Mouse (Mus musculus) urinary bladder, postnatal 10 days (tissue): Measurements from ENCODE around the gene Tns1.

Experiments
- DNase-seq: peaks from one replicate; pipeline ENCODE4 v3.0.0; 2022; ENCODE audit warnings: low spot score

Tns1 gene

DNA sequence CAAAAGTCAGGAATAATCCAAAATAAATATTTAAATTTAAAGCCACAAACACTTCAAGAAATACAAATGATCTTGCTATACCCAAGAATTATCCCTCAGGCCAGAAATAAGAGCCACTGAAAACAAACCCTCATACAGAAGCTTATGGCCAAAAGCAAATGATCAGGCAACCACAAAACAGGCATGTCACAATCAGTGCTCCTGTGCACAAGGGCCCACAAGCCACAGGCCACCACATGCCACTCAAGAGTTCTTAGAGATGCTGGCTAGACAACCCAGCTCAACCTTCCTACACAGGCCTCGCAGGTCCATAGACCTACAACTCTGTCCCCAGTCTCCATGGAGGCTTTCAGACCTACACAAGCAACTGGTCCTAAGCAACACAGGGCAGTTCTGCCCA lies 167.9 kb downstream of the Tns1 start:
- DNase-seq, result no peak

DNA sequence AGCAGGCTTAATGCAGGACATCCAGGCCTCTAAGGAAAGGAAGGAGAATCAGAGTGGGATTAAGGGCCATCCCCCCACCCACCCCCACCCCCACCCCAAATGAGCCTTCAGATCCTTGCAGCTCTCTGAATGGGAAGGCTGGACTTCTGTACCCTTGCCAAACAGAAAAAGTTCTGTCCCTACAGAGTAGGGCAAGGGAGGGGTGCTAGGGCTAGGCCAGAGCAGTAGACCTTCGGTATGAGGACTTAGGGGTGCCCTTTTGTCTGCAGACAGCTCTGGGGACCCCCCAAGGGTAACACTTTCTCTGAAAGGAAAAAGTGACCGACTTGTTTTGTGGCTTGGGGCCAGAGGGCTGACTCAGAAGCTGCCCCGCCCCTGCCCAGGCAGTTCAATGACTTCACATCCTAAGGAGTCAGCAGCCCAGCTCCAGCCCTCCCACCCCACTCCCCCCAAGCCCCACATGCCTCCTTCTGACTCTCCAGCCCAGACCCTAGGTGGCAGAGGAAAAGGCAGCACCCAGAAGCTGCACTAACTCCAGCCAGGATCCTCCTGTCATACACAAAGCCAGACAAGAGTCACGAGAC lies 168.9 kb downstream of the Tns1 start:
- DNase-seq, result no peak

DNA sequence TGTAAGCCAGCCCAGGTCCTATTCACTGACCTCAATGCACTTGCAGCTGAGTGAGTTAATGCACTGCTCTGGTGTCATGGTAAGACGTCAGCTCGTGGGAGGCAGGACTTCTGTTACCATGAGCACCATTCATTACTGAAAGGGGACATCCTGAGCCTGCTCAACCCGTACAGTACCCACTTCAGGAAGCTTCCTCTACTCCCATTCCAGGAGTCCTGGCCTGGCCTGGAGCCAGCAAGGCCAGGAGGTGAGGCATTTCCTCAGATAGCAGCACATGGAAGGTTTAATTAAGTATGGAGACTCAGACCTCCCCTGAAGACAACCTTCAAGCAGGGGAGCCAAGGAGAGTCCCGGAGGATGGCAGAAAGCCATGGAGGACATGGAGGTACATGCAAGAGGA lies 169.6 kb downstream of the Tns1 start:
- DNase-seq, result no peak

DNA sequence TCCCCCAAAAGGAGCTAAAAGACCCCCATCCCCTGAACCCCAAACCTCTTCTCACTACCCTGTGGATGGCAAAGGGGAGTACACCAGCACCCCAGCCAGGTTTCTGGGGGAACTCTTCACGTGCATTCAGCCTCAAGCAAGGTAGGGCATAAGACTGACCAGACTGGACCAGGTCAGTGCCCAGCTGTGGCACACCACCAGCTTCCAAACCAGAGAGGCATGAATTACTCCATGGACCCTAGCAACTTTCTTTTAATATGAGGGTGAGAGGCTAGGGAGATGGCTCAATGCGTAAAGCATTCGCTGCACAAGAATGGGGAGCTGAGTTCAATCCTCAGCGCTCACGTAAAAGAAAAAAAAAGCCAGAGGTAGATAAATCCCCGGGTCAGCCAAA lies 170.2 kb downstream of the Tns1 start:
- no peak for DNase-seq

DNA sequence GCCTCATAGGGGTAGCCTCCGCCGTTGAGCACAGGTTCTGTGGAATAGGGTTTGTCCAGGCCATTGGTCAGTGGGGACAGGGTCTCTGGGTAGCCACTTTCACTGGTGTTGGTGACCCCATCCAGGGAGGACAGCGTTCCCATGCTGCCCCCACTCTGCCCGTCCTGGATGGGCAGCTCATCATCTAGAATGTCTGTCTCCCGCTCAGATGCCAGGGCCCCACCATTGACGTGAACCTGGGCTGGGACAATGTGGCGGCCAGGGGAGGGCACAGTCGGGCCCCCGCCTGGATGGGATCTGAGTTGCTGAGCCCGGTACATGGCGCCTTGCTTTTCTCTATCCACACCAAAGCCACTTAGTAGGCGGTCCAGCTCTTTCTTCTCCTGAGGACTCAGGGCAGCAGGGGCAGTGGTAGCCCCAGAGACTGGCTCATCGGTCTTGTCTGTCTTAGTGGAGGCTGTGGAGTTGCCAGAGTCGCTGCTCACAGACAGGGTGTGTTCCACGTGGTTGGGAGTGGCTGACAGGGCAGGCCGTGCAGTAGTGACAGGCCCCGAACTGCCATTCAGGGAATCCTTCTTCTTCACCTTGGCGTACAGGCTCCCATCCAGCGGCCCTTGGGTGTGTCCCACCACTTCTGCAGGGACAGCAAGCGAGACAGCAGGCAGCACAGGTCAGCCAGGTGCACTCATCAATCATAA lies 170.8 kb downstream of the Tns1 start:
- no peak for DNase-seq

DNA sequence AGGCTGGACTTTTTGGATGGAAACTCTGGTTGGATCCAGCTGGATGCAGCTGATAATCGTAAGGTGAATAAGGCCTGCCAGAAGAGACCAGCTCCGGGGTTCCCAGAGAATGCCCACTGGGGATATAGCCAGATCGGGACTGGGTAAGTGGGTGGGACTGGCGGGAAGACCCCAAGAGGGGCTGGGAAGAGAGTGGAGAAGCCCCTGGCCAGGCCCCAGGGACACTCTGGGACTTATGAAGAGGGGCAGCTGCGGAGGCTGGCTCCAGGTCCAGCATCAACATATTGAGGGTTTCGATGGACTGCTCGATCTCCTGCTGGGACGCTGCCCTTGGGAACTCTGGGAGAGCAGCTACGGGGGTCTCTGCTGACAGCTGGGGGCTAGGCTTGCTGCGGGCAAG lies 171.7 kb downstream of the Tns1 start:
- no peak for DNase-seq

DNA sequence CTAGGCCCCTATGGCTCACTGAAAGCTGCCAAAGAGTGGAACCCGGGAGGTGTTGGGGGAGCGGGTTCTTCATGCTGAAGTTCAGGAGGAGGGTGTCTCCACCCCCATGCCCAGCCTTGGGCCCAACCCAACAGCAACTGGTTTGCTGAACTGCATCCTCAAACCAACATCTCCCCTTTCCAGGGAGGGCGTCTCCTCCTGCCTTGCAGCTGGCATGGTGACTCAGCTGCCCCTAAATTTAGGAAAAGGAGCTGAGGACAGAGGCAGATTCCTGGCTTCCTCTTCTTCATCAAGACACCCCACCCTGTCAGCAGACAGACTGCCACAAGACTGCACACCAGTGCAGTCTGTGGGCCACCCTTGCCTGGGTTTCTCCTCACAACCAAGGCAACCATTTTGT lies 173.1 kb downstream of the Tns1 start:
- no peak for DNase-seq

DNA sequence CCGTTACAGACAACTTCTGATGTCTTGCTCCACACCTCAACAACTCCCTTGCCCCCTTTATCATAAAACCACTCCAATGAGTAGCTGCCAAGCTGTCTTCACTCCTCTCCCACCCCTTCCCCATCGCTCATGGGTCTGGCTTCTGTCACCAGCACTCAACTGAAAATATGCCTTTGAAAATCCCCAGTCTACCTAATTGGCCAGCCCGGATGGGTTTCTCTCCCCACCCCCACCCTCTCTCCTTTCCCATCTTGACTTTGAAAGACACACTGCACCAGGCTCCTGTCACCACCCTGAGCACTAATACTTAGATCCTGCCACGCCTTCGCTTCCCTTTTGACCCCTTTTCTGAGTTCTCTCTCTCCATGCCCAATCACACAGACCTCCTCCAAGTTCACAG lies 175.5 kb downstream of the Tns1 start:
- no peak for DNase-seq

DNA sequence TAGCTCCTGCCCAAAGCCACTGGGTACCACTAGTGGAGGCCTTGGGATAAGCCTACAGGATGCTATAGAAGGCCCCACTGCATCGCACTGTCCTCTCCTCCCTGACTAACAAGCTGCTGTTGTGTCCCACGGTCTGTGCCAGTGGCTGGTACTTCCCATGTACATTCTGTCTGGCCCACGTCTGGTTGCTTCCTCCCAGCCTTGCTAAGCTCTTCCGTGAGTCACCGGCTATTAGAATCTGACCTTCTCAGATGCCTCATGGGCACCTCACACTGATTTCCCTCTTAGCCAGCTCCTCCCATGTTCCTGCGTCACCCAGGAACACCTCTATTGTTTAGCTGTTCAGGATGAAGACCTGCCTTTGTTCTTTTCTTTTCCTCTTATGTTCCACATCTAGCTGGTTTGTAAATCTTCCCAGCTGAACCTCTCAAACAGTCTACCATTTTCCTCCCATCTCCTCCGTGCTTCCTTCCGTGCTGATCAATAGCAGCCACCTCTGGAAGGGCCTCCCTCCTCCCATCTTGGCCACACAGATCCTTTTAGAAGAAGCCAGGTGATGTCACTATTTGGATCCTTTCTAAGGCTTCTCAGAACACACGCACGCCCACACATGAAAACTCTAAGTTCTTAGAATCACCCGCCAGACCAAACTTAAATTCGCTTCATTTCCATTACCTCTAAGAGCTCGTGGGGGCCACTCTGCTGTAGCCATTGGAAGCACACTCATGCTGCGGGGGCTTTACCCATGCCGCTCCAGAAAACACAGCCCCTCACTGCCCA lies 176.5 kb downstream of the Tns1 start:
- no peak for DNase-seq

DNA sequence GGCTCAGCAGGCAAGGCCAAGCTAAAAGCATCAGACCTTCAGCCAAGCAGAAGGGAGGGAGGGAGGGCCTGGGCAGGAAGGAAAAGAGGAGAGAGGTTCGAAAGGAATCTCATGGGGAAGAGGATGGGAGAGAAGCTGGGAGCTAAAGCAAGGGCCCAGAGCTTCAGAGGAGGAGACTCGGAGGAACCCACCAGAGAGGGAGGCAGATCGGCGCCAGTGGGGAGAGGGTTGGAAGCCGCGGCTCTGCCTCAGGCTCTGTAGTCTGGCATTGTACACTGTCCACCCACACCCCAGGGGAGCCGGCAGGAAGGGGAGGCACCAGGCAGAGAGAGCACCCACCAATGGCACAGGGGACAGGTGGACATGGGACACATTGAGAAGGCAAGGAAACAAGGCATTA lies 177.5 kb downstream of the Tns1 start:
- DNase-seq, result no peak

DNA sequence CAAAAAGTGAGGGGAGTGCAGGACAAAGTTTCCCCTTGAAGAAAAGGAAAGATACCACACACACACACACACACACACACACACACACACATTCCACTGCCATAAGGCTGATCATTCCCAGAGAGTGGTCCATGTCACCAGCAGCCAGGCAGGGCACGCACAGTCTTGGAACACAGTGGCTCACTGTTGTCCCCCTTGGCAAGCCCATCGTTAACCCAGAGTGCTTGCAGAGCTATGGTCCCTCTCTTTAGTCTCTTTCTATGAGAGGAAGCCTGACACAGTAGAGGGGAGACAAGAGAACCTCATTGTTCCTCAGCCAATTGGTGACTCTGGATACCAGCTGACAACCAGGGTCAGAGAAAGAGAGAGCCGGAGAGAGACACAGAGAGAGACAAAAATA lies 179.9 kb downstream of the Tns1 start:
- DNase-seq, result no peak

DNA sequence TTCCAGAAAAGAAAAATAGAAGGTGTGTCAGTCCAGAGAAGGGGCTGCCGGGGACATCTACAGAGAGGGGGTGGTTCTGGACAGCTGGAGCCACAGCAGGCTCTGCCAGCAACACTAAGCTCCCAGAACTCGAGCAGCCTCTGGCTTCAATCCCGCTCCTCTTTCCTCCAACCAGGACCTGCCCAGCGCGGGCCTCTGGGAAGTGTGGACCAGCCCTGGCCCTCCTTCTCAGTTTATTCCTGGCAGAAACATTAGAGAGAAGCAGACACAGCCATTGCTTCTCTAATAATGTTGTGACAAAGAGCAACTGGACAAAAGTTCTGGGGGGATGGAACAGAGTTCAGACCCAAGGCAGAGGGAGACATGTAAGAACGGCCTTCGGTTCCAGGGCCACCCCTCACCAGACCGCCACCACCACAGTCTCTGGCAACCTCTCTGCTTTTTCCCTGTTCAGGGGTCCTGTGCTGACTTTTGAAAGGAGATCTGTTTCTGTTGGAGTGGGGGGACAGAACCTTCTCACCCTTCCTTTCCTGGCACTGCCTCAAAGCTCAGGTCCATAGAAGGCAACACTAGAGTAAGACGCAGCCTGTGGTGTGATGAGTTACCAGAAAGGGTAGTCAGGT lies 180.5 kb downstream of the Tns1 start:
- DNase-seq, result no peak

DNA sequence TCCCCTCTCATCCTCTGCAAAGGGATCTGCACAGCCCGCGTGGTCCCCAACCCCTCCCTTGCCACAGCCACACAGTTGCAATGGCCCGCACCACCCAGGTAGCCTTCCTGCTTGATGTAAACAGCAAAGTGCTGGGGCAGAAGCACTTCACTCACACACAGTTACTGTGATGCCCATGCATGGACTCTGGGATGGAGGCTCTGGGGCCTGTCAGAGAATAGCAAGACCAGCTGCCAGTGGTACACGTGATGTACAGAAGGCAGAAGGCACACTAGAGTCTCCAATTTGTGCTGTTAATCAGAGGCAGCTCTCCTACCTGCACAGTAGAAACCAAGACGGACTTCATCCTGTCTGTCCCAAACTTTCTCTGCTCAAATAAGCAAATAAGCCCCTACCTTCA lies 181.0 kb downstream of the Tns1 start:
- no peak for DNase-seq

DNA sequence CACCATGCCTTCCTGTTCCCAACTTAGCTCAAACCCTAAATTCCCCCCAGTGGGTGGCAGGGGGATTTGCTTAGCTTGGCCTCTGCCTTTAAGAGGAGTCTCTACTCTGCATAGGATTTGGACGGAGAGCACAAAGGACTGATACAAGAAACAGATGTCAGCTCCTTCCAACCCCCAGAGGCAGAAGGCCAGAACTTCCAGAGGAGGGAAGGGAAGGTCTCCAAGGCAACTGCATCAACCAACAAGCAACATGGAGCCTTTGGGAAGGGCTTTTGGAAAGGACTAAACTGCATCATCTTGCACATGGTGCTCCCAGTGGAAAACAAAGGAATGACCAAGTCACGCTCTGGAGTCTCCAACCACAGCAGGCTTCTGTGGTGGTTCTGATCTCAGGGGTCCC lies 182.0 kb downstream of the Tns1 start:
- no peak for DNase-seq

DNA sequence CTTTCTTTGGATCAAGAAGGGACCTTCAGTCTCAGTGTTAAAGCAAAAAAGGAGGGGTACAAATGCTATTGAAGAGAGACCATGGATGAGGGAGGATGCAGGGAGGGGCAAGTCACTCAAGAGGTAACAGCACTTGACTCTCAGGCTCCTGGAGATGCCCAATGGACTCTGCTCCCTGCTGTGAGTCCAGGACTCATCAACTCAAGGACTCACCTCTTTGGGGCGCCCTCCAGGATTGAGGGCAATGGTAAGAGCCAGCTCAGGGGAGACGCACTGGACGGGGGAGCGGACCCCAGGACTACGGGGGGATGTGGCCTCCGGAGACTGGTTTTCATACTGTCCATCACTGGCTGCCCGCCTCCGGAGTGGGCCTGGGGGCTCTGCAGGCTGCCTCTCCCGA lies 182.6 kb downstream of the Tns1 start:
- no peak for DNase-seq

DNA sequence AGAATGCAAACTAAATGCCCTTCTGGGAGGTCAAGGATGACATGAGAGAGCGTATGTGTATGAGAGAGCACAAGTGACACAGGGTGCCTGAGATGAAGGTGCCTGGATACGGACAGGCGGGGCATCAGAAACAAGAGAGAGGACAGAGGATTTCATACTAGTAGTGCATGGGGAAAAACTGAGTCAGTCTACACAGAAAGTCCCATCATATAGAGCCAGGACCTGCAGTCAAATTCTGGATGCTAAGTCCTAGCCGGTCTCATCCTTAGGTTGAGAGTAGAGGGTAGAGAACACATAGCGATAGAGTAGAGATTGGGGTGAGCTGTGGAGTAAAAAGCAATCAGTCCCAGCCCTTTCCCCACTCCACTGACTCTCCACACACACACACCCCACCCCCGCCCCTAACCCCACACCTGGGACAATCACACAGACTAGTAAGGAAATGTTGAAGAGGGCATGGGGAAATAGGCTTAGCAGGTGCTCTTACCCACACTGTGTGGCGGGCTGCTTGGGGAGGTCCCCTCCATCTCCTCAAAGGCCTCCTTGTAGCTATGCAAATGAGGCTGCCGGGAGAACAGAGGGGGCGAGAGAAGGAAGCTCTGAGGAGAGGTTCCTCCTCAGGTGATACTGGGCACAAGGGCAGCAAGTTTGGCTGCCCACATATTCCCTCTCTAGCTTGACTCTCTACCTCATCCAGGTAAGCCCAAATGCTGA lies 183.6 kb downstream of the Tns1 start:
- no peak for DNase-seq

DNA sequence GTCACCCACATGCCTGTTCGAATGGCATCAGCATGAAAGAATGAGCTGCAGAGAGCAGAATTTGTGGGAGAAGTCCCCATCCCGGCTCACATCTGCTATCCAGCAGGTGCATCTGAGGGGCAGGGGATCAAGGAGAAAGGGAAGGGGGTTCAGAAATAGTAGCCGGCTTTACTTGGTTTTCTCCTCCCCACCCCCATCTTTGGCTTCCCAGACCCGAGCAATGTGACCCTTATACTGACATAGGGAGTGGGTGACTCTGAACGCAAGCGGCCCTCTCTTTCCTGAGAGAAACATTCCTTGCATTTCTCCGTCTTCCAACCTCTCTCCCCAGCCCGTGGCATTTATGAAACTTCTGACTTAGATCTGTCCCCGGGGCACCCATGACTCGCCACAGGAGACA lies 185.7 kb downstream of the Tns1 start:
- DNase-seq, result no peak

DNA sequence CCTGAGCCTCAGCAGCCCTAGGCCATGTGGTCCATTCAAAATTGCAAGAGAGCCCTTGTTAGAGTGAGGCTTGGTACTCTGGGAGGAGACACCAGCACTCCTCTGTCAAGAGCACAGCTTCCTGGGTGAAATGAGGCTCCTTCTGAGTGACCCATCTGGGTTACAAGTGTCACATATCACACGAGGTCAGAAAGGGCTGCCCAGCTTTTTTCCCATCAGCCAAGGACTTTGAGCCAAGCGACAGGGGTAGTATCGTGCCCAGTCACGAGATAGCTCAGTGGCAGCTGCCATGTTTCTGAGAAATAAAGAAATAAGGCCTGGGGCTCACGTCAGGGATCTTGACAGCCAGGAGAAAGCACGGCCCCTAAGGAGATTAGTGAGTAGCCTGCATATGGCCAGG lies 186.4 kb downstream of the Tns1 start:
- no peak for DNase-seq

DNA sequence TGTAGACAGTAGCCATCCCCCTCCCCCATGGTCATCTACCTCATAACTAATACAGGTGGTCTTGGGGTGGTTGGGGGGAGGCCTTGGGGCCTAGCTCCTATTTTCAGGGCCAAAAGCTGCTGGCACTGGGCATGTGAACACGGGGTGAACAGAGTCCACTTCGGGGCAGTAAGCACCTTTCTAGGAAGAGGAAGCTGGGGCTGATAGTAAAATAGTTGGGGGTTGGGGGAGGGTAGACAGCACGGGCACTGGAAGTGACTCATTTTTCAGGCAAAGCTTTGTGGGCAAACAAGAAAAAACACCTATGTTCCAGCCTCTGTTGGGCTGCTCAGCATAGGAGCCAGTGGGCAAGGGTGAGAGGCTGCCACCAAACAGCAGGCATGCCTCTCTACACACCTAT lies 187.7 kb downstream of the Tns1 start:
- DNase-seq, result no peak

DNA sequence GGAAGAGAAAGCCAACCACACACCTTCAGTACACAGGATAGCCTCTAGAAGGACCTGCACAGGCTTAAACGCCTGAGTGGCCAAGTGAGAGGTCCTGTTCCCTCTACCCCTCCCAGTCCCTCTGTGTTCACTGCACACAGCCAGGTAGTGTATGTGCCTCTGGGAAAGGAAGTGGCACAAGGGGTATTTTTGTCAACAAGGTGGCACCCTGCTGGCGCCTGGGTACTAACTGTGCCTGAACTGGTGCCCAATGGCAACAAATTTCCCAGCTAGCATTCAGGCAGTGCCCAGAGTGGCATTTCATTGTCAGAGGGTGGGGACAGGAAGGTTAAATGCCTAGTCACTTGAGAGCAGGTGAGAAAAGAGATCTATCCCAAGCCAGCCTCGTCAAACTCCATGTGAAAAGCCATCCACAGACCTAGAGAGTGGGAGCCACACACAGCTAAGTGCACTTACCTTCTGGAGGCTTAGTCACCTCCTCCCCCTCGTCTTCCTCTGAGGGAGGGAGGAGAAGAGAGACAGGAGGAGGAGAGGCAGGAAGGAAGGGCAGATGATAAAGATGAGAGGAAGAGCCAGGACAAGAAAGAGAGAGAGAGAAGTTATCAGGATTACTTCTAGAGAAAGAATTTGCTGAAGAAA lies 188.7 kb downstream of the Tns1 start:
- DNase-seq, result no peak

DNA sequence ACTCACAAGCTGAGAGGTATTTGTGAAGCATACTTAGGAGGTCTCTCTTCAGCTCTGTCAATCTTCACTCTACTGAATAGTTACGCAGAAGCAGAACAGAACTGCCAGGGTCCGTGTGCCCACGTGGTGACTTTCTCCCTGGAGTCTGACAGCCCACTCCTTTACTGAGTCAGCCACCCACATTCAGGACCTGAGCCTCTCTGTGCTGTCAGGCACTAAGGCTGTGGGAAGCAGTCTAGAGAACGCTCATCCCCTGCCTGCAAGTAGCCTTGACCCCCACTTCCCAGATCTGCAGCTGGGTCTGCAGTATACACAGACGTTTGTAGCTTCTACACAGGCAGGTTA lies 191.1 kb downstream of the Tns1 start:
- no peak for DNase-seq
